Mouse (Mus musculus) leukemia stem cell, adult 10-12 weeks (primary cell): ENCODE data around the gene Gjc2. TPM values are rescaled to one million over a fixed set of nuclear protein-coding genes. Genes with fewer than 3 reads are reported as not detected.

Experiments
- polyA plus RNA-seq: library from polyadenylated mRNA; stranded (reverse); fragments of >175 nt; gene quantifications from 2 replicates; pipeline ENCODE4 v1.2.3, GENCODE M21; 2012; ENCODE audit warnings: low replicate concordance

The Gjc2 gene
- polyA plus RNA-seq, result 0.08 TPM in 1 of 2 replicates, not detected in the other

DNA sequence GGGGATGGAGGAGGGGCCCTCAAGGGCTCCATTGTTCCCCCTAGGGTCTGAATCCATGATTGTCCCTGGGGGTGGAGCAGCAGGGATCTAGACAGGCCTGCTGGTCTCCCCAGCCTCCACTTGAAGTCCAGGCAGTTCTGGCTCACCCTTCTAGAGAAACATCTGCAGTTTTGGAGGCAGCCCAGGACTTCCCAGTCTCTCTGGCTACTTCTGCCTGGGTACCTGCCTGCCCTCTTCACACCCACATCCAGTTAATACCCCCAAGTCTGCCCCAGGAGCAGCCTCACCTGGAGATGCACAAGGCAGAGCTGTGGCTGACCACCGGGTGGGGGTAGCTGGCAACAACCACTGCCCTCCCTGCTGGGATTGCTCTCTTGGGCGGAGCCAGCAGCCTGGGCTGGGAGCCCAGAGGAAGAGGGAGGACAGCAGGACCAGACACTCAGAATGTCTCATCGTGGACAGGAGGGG, at the start of gene Gjc2:
Gjc2 (minus strand) TSS at position 350 of the 468 bp plus-strand sequence.

DNA sequence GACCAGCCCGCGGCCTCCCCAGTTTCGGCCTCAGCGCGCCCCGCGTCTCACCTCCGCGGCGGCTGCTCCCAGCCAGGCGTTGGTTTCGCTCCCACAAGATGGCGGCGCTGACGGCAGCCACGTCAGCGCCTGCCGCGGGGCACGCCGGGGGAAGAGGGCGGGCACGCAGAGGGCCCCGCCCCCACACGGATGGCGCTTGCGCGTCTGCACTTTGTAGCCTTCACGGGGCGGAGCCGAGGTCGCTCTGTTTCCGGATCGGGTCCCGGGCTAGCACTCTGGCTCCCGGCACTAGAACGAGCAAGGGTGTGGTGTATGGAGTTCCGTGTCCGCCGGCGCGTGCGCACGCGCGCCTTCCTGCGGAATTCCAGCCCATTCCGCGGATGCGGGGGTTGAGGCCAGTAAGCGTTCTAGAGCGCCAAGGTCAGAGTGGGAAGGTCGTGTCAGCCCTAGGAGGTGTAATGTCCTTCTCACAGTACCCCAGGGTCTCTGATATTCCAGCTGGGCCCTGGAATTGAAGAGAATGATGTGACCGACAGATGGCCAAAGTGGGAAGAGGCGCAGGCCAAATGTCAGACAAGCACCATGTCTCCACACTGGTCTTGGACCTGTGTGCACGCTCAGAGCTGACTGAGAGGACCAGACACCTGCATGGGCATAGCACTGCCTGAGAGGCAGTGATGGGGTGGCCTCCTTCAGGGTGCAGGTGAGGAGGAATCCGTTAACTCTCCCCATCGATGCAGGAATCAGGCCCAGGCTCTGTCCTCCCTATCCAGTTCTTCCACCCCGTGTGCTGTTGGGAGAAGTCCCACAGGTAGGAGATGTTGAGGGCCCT, 45.3 kb upstream of the Gjc2 start, which contains the start of gene Arf1:
Arf1 (minus strand) TSS at position 149 of the 832 bp plus-strand sequence.

DNA sequence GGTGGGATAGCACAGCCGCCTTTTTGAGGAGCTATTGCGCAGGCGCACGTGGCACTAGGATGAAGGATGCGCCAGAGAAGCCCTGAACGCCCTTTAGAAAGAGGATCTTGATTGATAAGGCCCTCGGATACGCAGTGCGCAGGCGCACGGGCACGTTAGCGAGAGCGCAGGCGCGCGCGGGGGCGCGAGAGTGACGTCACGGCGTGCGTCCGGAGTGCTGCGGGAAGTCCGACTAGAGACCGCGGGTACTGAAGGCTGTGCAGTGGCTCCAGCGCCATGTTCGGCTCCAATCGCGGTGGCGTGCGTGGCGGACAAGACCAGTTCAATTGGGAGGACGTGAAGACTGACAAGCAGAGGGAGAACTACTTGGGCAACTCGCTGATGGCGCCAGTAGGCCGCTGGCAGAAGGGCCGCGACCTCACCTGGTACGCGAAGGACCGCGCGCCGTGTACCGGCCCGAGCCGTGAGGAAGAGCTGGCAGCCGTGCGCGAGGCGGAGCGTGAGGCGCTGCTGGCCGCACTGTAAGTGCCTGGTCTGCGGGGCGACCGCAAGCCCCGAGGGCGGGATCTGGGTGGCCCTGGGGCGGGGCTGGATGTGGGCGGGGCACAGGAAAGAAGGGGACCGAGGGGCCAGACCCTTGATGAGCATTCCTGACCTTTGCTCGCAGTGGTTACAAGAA, 25.3 kb upstream of the Gjc2 start, which contains the start of gene 2310033P09Rik:
2310033P09Rik (plus strand) TSS at position 169 of the 679 bp plus-strand sequence.

DNA sequence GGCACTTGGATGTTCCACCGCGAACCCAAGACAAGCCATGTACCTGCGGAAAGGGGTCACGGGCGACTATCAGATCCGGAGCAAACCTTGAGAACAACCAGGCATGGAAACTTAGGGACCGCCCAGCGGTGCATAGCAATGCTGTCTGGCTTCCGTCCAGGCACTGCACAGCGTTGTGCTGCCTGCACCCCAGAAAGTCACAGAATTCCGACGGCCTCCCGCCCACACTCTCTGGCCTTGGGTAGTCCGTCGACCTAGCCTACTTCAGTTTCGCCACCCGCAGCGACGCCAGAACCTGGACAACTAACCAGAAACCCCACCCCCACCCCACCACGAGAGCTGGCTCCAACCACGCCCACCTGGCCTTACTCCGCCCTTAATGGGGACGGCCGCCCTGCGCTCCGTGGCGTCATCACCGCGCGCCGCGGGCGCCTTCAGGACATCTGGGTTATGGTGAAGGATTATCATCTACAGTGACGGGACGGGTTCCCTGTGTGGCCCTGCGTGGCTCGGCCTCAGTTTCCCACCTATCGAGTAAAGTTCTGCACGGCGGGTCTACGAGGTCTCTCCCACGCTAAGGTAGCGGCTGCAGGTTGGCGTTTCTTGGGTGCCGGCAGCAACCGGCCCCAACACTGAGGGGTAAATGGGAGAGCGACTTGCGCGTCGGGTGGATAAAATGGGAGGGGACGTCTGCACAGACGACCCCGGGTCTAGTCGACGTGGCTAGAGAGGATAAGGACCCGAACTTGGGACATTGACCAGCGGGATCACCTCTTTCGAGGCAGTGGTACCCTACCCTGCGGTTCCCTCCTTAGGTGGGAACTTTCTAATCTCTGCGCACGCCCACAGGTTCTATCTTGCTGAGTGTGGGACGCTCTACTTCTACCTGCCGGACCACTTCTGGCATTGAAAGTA, 19.3 kb upstream of the Gjc2 start, which contains the start of gene Mrpl55:
Mrpl55 (plus strand) TSS at position 406 of the 915 bp plus-strand sequence.

DNA sequence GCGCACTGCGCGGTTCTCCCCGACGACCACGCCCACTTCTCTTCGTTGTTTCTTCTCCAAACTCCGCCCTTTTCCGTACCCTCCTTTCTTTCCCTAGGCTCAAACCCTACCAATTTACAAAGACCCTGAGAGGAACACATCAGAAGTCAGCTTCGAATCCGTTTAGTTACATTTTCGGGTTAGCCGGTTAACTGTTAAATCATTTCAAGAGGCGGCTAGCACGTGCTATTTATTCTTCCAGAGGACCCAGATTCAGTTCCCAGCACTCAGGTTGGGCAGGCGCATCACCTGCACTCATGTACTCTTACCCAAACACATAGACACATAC, 9.0 kb upstream of the Gjc2 start, which contains the start of gene Guk1:
Guk1 (minus strand) TSS at position 154 of the 328 bp plus-strand sequence.

DNA sequence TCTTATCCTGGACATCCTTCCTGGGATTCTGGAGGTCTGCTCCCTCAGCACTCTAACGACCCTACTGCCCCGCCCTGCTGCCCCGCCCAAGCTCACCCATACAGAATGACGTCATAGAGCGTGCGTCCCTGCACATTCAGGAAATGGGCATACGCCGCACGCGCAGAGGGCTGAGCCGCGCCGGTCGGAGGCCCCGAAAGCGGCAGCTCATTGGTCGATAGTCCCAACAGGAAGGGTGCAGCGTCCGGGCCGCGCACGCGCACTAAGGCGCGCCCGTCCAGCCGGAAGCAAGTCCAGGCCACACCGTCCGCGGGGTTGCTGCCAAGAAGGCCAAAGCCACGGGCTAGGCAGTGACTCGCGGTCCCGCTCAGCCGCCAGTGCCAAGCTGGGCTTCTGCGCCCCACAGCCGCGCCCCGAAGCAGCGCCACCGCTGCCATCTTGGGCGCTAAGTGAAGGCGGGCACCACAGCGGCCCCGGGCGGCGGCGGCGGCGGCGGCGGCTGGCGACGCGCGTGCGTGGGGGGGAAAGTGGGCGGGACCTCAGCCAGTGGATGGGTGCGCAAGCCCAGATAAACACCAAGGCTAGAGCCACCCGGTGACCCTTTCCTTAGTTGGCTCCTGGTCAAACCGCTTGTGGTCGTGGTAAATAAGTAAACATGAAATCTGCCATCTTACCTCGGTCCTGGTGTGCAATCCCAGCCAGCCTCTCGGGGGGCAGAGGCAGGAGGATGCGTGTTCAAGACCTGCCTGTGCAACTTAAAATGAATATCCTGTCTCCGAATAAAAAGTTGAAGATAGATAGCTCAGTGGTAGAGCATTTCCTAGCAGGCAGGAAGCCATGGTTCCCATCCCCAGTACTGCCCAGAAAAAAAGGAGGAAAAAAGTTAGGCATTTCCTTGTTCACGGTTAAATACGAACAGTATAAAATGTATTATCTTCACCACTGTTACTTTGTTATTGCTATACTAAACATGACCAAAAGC, 19.5 kb downstream of the Gjc2 start, which contains the start of gene Iba57:
Iba57 (minus strand) TSS at position 485 of the 982 bp plus-strand sequence.

DNA sequence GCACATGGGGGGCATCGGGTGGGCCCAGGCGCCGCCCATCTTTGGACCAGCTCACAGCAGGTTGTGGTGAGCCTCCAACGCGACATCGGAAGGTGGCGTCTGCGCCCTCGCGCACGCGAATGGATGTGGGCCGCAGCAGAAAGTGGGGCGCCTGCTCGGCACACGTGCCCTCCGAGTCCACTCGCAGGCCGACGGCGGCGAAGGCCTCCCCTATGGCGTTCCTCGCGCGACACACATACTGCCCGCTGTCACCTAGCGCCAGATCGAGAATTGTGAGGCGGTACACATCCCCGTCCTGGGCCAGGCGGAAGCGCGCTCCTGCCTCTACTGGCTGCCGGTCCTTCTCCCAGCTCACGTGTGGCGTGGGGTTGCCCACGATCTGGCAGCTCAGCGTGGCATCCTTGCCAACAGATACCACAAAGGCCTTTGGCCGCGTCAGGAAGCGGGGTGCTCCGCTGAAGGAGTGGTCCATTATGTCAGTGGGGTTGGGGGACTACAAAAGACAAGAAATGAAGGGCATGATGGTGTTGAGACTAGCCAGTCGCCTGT, 47.0 kb downstream of the Gjc2 start, which contains the start of gene Obscn:
Obscn (minus strand) TSS at position 499 of the 549 bp plus-strand sequence.

Other genes starting within 250 kb of the Gjc2 start
- 629 and 745 TPM in 2 replicates for gene Rnf187, start 244.3 kb downstream of the Gjc2 start, polyA plus RNA-seq
- 8.1 and 47.9 TPM in 2 replicates for gene Hist3h2ba, start 234.3 kb downstream of the Gjc2 start, polyA plus RNA-seq
- gene Hist3h2a, start 228.5 kb downstream of the Gjc2 start, polyA plus RNA-seq, result 8.3 and 12.0 TPM in 2 replicates
- 0.18 TPM in 1 of 2 replicates, not detected in the other for gene Trim17, start 228.5 kb downstream of the Gjc2 start, polyA plus RNA-seq
- gene Trim11, start 205.1 kb downstream of the Gjc2 start, polyA plus RNA-seq, result 53.8 and 55.6 TPM in 2 replicates
- gene Obscn, start 46.8 kb downstream of the Gjc2 start, polyA plus RNA-seq, result 0.85 and 0.96 TPM in 2 replicates
- 10.8 and 20.5 TPM in 2 replicates for gene Iba57, start 19.5 kb downstream of the Gjc2 start, polyA plus RNA-seq
- 24.9 and 34.1 TPM in 2 replicates for gene Guk1, start 9.0 kb upstream of the Gjc2 start, polyA plus RNA-seq
- gene Mrpl55, start 19.3 kb upstream of the Gjc2 start, polyA plus RNA-seq, result 16.0 and 43.0 TPM in 2 replicates
- gene 2310033P09Rik, start 25.1 kb upstream of the Gjc2 start, polyA plus RNA-seq, result 31.8 and 32.5 TPM in 2 replicates
- gene Arf1, start 45.1 kb upstream of the Gjc2 start, polyA plus RNA-seq, result 137 and 178 TPM in 2 replicates
- gene Wnt3a, start 107.5 kb upstream of the Gjc2 start, polyA plus RNA-seq, result 0.06 TPM in 1 of 2 replicates, not detected in the other
- 0.05 TPM in 1 of 2 replicates, not detected in the other for gene Wnt9a, start 123.7 kb upstream of the Gjc2 start, polyA plus RNA-seq
- gene Prss38, start 192.4 kb upstream of the Gjc2 start, polyA plus RNA-seq, result not detected in 2 replicates